Mouse (Mus musculus): ENCODE measurements around the gene Smim9. TPM values are rescaled to one million over a fixed set of nuclear protein-coding genes. Genes with fewer than 3 reads are reported as not detected.

Smim9 gene
- total RNA-seq, 4 experiments from 2014 or later = not detected

Other genes starting within 250 kb of the Smim9 start
- gene Gab3, start 78.3 kb downstream of the Smim9 start, total RNA-seq (2022) = 1 to 10 TPM; 1.8 to 4.1 (median 2.6) TPM
- 10 to 100 TPM; 31.7 to 54.2 (median 38.0) TPM for gene Dkc1, start 67.9 kb downstream of the Smim9 start, total RNA-seq (2022)
- gene Mpp1, start 32.8 kb downstream of the Smim9 start, total RNA-seq (2022) = 10 to 100 TPM; 37.3 to 40.7 (median 39.5) TPM
- gene Fundc2, start 218.6 kb upstream of the Smim9 start, total RNA-seq (2022) = 10 to 100 TPM; 59.6 to 69.1 (median 62.8) TPM
- 1 to 10 TPM; 2.0 to 3.0 (median 2.7) TPM for gene F8, start 218.8 kb upstream of the Smim9 start, total RNA-seq (2022)

Data from left cerebral cortex, adult 8-10 months (tissue).